Mouse (Mus musculus) thymus, adult 2 months (tissue): ENCODE data around the gene Gjb6.

Experiments used
- CTCF ChIP-seq: fragments of 200-500 bp; IDR thresholded peaks from 2 replicates; pipeline ENCODE4 v1.5.1; 2012; ENCODE audit warnings: mild to moderate bottlenecking, control low read depth, low read length, moderate library complexity, borderline replicate concordance; ENCODE audit not compliant: control insufficient read depth, poor library complexity, insufficient read depth; ENCODE audit errors: extremely low read depth
- POLR2A ChIP-seq: fragments of 200-500 bp; IDR thresholded peaks from 2 replicates; pipeline ENCODE4 v1.6.1; 2012; ENCODE audit warnings: mild to moderate bottlenecking, low read length, control low read depth, moderate library complexity; ENCODE audit not compliant: control insufficient read depth, poor library complexity, insufficient read depth; ENCODE audit errors: extremely low read depth

DNA sequence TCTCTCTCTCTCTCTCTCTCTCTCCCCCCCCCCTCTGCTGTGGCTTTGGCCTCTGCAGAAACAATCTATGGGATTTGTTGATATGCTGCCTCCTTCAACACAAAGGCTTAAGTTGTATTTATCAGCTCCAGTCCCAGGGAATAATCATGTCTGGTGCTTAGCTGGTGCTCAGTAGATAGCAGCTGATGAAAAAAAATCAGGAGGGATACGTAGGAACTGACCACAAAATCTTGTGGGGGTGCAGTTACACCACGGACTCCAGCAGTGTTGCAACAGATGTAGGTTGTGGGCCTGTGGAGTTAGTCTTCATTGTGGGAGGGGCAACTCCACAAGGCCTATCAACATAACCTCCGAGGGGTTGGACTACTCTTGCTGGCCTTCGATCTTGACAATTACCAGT lies 37.6 kb downstream of the Gjb6 start:
- TF ChIP-seq CTCF (no peak), POLR2A (no peak)
